Mouse (Mus musculus): ENCODE data around the gene Eapp. TPM values are rescaled to one million over a fixed set of nuclear protein-coding genes. Genes with fewer than 3 reads are reported as not detected.
A peak's percentile ranks its signal among the peaks of the same experiment; 100 is the strongest.

The Eapp gene
- polyA plus RNA-seq, 1 experiment from 2014 or later: 50.0 TPM

DNA sequence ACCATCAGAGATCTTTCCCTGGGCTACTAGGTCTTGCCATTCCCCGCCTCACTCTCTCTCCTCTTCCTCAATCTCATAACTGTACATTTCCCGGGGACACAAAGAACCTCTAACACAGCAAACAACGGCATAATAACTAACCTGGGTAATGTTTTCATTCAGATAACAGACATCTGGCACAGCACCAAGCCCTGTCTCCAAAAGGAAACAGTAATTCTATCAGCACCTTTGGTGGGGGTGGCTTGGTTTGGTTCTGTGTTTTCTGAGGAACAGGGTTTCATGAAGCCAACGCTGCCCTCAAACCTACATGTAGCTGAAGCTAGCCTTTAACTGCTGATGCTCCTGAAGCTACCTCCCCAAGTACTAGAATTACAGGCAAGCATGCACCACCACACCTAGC lies 41.6 kb downstream of the Eapp start:
- peak overlapping the region; percentile 85 for H3K4me2 ChIP-seq
- 0 out of 2 replicates have a peak, but pooled peaks cover 8% of the 10 kb centered on the region for H3K36me3 ChIP-seq
- ATAC-seq (ENCODE audit: low read depth) (no peak), DNase-seq (no peak)
- no peaks in the 10 kb centered on the region for H3K9me3 ChIP-seq (replicated peaks)
- H3K27ac ChIP-seq: 0 out of 2 replicates have a peak overlapping the region, but pooled peaks have one; percentile 22
- no peaks in the 10 kb centered on the region for H3K27me3 ChIP-seq
- peak overlapping the region; percentile 78; the same call in 1 of the 2 replicates for H3K4me3 ChIP-seq (replicated peaks)
- H3K9ac ChIP-seq: peak overlapping the region; percentile 85; the same call in 1 of the 2 replicates
- 39% methylated on average over 4 of the region's 4 CpGs for WGBS (ENCODE audit: insufficient replicate concordance)
- peaks cover 56% of the 10 kb centered on the region for H3K4me1 ChIP-seq (replicated peaks)

DNA sequence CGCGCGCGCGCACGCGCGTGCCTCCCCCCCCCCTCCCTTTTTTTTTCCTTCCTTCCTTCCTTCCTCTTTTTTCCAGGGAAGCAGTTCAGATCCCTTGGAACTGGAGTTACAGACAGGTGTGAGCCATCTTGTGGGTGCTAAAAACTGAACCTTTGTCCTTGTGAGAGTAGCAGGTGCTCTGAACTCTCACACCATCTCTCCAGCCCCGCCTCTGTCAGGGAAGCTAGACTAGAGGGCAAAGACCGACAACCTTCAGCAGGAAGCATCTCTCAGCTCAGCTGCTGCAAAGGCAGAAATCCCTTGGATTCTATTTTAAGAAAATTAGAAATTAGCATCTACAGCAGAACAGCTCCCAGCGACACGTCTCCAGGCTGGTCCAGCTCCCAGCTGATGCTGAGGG lies 43.4 kb downstream of the Eapp start:
- Histone ChIP-seq H3K4me1 (replicated peaks) (peaks cover 50% of the 10 kb centered on the region), H3K36me3 (0 out of 2 replicates have a peak, but pooled peaks cover 16% of the 10 kb centered on the region), H3K9ac (no peak overlapping the region), H3K9me3 (replicated peaks) (no peaks in the 10 kb centered on the region), H3K27ac (no peak overlapping the region), H3K4me3 (replicated peaks) (no peak overlapping the region), H3K27me3 (no peaks in the 10 kb centered on the region), H3K4me2 (peak overlapping the region; percentile 28; the same call in 1 of the 2 replicates)
- ATAC-seq (ENCODE audit: low read depth): no peak
- WGBS (ENCODE audit: insufficient replicate concordance): 56% methylated on average over 12 of the region's 12 CpGs
- DNase-seq: no peak

DNA sequence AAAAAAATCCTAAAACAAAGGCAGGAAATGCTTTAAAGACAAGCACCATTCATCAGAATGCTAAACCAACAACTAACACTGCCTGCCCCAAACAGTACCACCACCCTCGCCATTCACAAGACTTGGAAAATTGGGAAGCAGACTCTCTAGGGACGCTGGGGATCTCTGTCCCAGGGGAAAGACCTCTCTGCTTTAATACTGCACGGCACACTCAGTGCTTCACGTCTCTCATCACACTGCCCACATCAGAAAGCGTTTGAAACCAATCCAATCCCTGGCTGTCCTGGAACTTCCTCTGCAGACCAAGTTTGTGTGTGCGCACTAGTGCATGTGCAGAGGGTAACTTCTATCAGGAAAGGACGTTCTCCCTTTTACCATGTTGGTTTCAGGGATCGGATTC lies 43.9 kb downstream of the Eapp start:
- Histone ChIP-seq H3K9me3 (replicated peaks) (no peaks in the 10 kb centered on the region), H3K36me3 (peaks cover 17% of the 10 kb centered on the region; the same call in 1 of the 2 replicates), H3K4me2 (0 out of 2 replicates have a peak overlapping the region, but pooled peaks have one; percentile 28), H3K27ac (no peak overlapping the region; the same call in 1 of the 2 replicates), H3K4me3 (replicated peaks) (no peak overlapping the region), H3K4me1 (replicated peaks) (peaks cover 44% of the 10 kb centered on the region), H3K9ac (no peak overlapping the region), H3K27me3 (no peaks in the 10 kb centered on the region)
- ATAC-seq (ENCODE audit: low read depth) (no peak), DNase-seq (no peak)
- 47% methylated on average over 8 of the region's 8 CpGs for WGBS (ENCODE audit: insufficient replicate concordance)

DNA sequence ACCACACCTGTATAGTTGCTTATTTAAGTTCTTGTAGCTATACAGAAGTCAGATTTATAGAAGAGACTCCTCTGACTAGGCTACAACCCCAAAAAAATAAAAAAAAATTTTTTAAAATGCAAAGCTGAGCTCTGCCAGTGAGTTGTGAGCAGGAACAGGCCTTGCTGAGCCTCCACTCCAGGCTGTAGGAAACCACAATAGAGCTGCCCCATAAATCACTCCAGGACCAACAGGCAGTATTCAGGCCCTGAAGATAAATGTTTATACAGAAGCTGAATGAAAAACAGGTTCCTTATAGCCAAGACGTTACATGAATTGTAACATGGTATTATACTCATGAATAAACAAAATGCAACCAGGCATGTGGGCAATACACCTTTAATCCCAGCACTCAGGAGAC lies 44.5 kb downstream of the Eapp start:
- no peaks in the 10 kb centered on the region for H3K27me3 ChIP-seq
- peaks cover 23% of the 10 kb centered on the region; the same call in 1 of the 2 replicates for H3K36me3 ChIP-seq
- ATAC-seq (ENCODE audit: low read depth): no peak
- peaks cover 42% of the 10 kb centered on the region for H3K4me1 ChIP-seq (replicated peaks)
- DNase-seq: no peak
- H3K9ac ChIP-seq: no peak overlapping the region
- 57% methylated on average over 1 of the region's 1 CpGs for WGBS (ENCODE audit: insufficient replicate concordance)
- no peak overlapping the region for H3K4me3 ChIP-seq (replicated peaks)
- H3K27ac ChIP-seq: no peak overlapping the region
- no peaks in the 10 kb centered on the region for H3K9me3 ChIP-seq (replicated peaks)
- no peak overlapping the region for H3K4me2 ChIP-seq

DNA sequence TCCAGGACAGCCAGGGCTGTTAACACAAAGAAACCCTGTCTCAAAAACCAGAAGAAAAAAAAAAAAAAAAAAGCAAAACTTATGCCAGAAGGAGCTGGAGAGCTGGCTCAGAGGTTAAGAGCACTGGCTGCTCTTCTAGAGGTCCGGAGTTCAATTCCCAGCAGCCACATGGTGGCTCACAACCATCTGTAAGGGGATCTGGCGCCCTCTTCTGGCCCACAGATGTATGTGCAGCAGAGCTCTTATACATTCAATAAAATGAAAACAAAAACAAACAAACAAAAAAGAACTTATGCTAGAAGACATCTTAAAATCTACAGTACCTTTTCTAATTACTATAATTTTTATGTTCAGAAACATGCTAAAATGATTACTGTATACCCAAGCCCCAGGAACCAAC lies 50.8 kb downstream of the Eapp start:
- H3K27me3 ChIP-seq: no peaks in the 10 kb centered on the region
- no peak overlapping the region for H3K4me3 ChIP-seq (replicated peaks)
- H3K9me3 ChIP-seq (replicated peaks): no peaks in the 10 kb centered on the region
- peaks cover 16% of the 10 kb centered on the region; the same call in 1 of the 2 replicates for H3K36me3 ChIP-seq
- no peak for ATAC-seq (ENCODE audit: low read depth)
- H3K4me2 ChIP-seq: no peak overlapping the region
- H3K27ac ChIP-seq: no peak overlapping the region
- H3K4me1 ChIP-seq (replicated peaks): peaks cover 5% of the 10 kb centered on the region; the same call in 1 of the 2 replicates
- no peak overlapping the region for H3K9ac ChIP-seq
- 69% methylated on average over 2 of the region's 2 CpGs for WGBS (ENCODE audit: insufficient replicate concordance)
- no peak for DNase-seq

DNA sequence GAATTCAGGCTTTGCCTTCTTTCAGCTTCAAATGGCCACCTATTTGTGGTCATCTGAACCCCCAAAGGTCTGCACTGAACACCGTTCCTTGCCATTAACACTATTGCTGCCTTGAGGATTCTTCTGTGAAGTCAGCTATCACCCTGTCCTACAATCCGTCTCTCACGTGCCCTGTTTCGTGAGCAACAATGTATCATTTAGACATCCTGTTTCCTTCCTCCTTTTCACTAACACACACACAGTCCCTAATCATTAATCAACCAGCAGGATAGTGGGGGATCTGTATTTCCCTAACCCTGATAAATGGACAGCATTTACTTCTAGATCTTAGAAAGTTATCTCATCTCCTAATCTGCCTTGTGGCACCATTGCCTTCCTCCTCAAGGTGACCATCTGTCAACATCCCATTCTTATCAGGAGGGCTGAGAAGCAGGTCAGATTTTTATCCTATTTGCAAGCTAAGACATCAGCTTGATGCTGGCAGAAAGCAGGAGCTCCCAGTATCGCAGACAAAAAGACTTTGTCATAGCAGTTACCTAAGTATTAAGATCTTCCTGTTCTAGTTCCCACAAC lies 52.3 kb downstream of the Eapp start:
- Histone ChIP-seq H3K9ac (no peak overlapping the region), H3K9me3 (replicated peaks) (no peaks in the 10 kb centered on the region), H3K27ac (no peak overlapping the region), H3K4me2 (no peak overlapping the region), H3K27me3 (no peaks in the 10 kb centered on the region), H3K4me1 (replicated peaks) (peaks cover 5% of the 10 kb centered on the region; the same call in 1 of the 2 replicates), H3K4me3 (replicated peaks) (no peak overlapping the region), H3K36me3 (peaks cover 16% of the 10 kb centered on the region; the same call in 1 of the 2 replicates)
- 18% methylated on average over 5 of the region's 5 CpGs for WGBS (ENCODE audit: insufficient replicate concordance)
- DNase-seq (no peak), ATAC-seq (ENCODE audit: low read depth) (no peak)

DNA sequence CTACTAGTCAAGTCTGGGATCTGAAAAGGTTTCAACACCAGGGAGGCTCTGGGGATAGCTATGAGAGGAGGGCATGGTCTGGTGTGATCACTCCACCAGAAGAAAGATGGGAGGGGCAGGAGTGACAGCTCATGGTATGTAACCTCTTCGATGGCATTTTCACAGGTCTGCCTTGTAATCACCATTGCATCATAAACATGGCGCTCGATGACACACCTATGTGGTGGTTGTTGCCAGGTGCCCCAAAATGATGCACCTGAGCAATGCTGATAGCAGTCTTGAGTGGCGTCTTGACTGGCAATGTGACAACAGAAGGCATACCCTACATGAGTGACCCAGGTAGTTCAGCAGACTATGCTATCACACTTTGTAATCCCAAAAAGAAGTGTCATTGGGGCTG lies 54.3 kb downstream of the Eapp start:
- no peak overlapping the region for H3K4me2 ChIP-seq
- no peaks in the 10 kb centered on the region for H3K9me3 ChIP-seq (replicated peaks)
- H3K9ac ChIP-seq: no peak overlapping the region
- 80% methylated on average over 4 of the region's 4 CpGs for WGBS (ENCODE audit: insufficient replicate concordance)
- DNase-seq: no peak
- 0 out of 2 replicates have a peak, but pooled peaks cover 3% of the 10 kb centered on the region for H3K36me3 ChIP-seq
- no peak overlapping the region for H3K27ac ChIP-seq
- peaks cover 5% of the 10 kb centered on the region; the same call in 1 of the 2 replicates for H3K4me1 ChIP-seq (replicated peaks)
- no peak for ATAC-seq (ENCODE audit: low read depth)
- H3K27me3 ChIP-seq: no peaks in the 10 kb centered on the region
- no peak overlapping the region for H3K4me3 ChIP-seq (replicated peaks)

DNA sequence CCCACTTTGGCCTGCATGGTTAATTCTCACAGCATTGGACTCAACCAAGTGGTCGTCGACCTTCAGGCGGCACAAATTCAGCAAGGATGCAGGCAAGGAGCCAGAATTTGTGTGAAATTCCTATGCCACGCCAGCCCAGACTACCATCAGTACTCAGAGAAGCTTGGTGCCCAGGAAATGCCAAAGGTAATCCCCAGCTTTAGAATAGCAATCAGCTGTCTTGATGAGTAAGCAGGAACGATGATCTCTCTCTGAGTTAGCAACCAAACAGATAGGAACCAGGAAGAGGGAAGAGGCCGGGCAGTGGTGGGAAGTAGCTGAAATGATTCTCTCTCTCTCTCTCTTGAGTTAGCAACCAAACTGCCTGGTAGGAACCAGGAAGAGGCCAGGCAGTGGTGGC lies 55.4 kb downstream of the Eapp start:
- no peak overlapping the region for H3K4me2 ChIP-seq
- H3K27ac ChIP-seq: no peak overlapping the region
- 69% methylated on average over 6 of the region's 6 CpGs for WGBS (ENCODE audit: insufficient replicate concordance)
- H3K4me3 ChIP-seq (replicated peaks): no peak overlapping the region
- H3K9ac ChIP-seq: no peak overlapping the region
- H3K27me3 ChIP-seq: no peaks in the 10 kb centered on the region
- peaks cover 5% of the 10 kb centered on the region; the same call in 1 of the 2 replicates for H3K4me1 ChIP-seq (replicated peaks)
- H3K9me3 ChIP-seq (replicated peaks): no peaks in the 10 kb centered on the region
- H3K36me3 ChIP-seq: no peaks in the 10 kb centered on the region
- DNase-seq (no peak), ATAC-seq (ENCODE audit: low read depth) (no peak)

DNA sequence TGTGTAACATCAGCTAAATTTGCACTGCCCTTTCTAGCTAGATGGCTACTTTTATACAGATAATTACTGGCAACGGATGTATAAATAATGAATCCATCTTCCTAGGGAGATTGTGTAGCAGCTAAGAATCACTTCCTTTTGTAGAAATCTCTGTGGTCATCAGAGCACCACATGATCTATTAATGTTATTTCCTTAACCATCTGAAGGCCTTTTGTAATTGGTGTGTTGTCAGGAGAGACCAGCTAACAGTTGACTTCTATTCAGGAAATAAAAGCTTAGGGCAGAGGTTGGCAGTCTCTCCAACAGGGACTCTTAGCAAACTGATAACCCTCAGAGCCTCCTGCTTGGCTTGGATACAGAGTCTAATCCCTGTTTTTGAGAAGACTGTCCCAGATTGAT lies 58.7 kb downstream of the Eapp start:
- no peaks in the 10 kb centered on the region for H3K4me1 ChIP-seq (replicated peaks)
- H3K4me3 ChIP-seq (replicated peaks): no peak overlapping the region
- H3K27me3 ChIP-seq: no peaks in the 10 kb centered on the region
- ATAC-seq (ENCODE audit: low read depth) (no peak), DNase-seq (no peak)
- H3K36me3 ChIP-seq: no peaks in the 10 kb centered on the region
- H3K9me3 ChIP-seq (replicated peaks): no peaks in the 10 kb centered on the region
- WGBS (ENCODE audit: insufficient replicate concordance): 53% methylated on average over 1 of the region's 1 CpGs
- H3K27ac ChIP-seq: no peak overlapping the region
- H3K9ac ChIP-seq: no peak overlapping the region
- no peak overlapping the region for H3K4me2 ChIP-seq

DNA sequence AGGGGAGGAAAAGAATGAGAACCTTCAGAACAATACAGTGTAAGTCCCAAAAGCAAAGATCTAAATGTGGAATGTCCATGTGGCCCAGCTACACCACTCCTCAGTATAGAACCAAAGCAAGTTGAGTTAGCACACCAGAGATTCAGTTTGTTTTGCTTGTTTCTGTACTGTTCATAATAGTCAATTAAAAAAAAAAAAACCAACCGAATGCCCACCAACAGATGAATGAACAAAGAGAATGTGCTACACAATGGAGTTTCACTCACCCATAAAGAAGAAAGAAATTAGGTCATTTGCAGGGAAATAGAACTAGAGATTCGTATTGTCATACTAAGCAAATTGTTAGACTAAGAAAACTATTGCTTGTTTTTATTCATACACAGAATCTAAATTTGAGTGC lies 63.6 kb downstream of the Eapp start:
- Histone ChIP-seq H3K4me3 (replicated peaks) (no peak overlapping the region), H3K9me3 (replicated peaks) (no peaks in the 10 kb centered on the region), H3K4me2 (no peak overlapping the region), H3K9ac (no peak overlapping the region), H3K27ac (no peak overlapping the region), H3K36me3 (no peaks in the 10 kb centered on the region), H3K27me3 (no peaks in the 10 kb centered on the region), H3K4me1 (replicated peaks) (no peaks in the 10 kb centered on the region)
- WGBS (ENCODE audit: insufficient replicate concordance): 64% methylated on average over 2 of the region's 2 CpGs
- no peak for DNase-seq
- no peak for ATAC-seq (ENCODE audit: low read depth)

DNA sequence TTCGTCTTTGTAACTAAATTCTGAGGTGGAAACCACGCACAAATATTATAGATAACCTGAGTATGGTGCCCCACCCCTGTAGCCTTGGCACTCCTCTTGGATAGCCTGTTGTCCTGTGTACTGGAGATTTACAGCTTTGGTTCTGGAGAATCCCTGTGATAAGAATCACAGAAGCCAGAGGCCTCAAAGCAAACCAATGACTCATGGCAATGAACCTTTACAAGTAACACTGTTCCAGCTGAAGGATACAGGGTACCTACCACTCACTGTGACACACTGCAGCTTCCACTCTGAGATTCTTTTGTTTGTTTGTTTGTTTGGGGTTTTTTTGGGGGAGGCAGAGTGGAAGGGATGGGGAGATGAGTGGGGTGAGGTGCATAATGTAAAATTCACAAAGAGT lies 73.8 kb downstream of the Eapp start:
- 56% methylated on average over 2 of the region's 2 CpGs for WGBS (ENCODE audit: insufficient replicate concordance)
- DNase-seq (no peak), ATAC-seq (ENCODE audit: low read depth) (no peak)
- H3K27me3 ChIP-seq: no peaks in the 10 kb centered on the region
- no peak overlapping the region for H3K9ac ChIP-seq
- H3K4me1 ChIP-seq (replicated peaks): no peaks in the 10 kb centered on the region
- no peaks in the 10 kb centered on the region for H3K9me3 ChIP-seq (replicated peaks)
- H3K27ac ChIP-seq: no peak overlapping the region
- no peak overlapping the region for H3K4me2 ChIP-seq
- no peaks in the 10 kb centered on the region for H3K36me3 ChIP-seq
- H3K4me3 ChIP-seq (replicated peaks): no peak overlapping the region
